Mouse (Mus musculus) testis, adult 2 months (tissue): ENCODE measurements at regions not wholly inside any gene's neighbourhood (a gene's known extent, or its start where the extent isn't known, plus 50 kb on each side); places are given as distances from the start of the nearest gene placed in this dataset.

Experiments used
- H3K27ac ChIP-seq: fragments of 200-500 bp; 2 replicates; pipeline ENCODE4 v1.5.1; 2012; ENCODE audit warnings: low read depth, low read length; ENCODE audit not compliant: control insufficient read depth, insufficient read depth
- H3K27me3 ChIP-seq: fragments of 200-500 bp; 2 replicates; pipeline ENCODE4 v1.6.1; 2012; ENCODE audit warnings: mild to moderate bottlenecking, low read length, moderate library complexity; ENCODE audit not compliant: control insufficient read depth, insufficient read depth
- H3K36me3 ChIP-seq: fragments of 200-500 bp; 2 replicates; pipeline ENCODE4 v1.6.1; 2012; ENCODE audit warnings: mild to moderate bottlenecking, low read length; ENCODE audit not compliant: control insufficient read depth, insufficient read depth
- H3K4me1 ChIP-seq: fragments of 200-500 bp; 2 replicates; pipeline ENCODE4 v1.6.1; 2012; ENCODE audit warnings: low read length; ENCODE audit not compliant: control insufficient read depth, insufficient read depth
- H3K4me3 ChIP-seq: fragments of 200-500 bp; 2 replicates; pipeline ENCODE4 v1.5.1; 2012; ENCODE audit warnings: low read depth, mild to moderate bottlenecking, low read length, moderate library complexity, mixed read lengths; ENCODE audit not compliant: control insufficient read depth
- CTCF ChIP-seq: fragments of 200-500 bp; IDR thresholded peaks from 2 replicates; pipeline ENCODE4 v1.5.1; 2012; ENCODE audit warnings: low read depth, mild to moderate bottlenecking, inconsistent platforms, low read length, moderate library complexity; ENCODE audit not compliant: control insufficient read depth, insufficient read depth, insufficient replicate concordance
- POLR2A ChIP-seq: fragments of 200-500 bp; IDR thresholded peaks from 2 replicates; pipeline ENCODE4 v1.6.1; 2012; ENCODE audit warnings: low read depth, mild to moderate bottlenecking, inconsistent platforms, low read length, moderate library complexity; ENCODE audit not compliant: control insufficient read depth

GRCm38 (mm10) chr7:113149966-113150470 lies 57.2 kb upstream of the Arntl start:
- H3K4me3 ChIP-seq: no peak overlapping the region
- no peak overlapping the region for H3K27ac ChIP-seq
- H3K27me3 ChIP-seq: no peaks in the 10 kb centered on the region
- TF ChIP-seq CTCF (no peak), POLR2A (no peak)
- no peaks in the 10 kb centered on the region for H3K36me3 ChIP-seq
- no peaks in the 10 kb centered on the region for H3K4me1 ChIP-seq

- no peaks in the 10 kb centered on the region for H3K36me3 ChIP-seq
- H3K27ac ChIP-seq: no peak overlapping the region
- H3K4me1 ChIP-seq: no peaks in the 10 kb centered on the region
- H3K27me3 ChIP-seq: no peaks in the 10 kb centered on the region
- no peak for TF ChIP-seq POLR2A
- TF ChIP-seq CTCF: no peak
- no peak overlapping the region for H3K4me3 ChIP-seq
Observed at GRCm38 (mm10) chr7:113150789-113151188, 56.5 kb upstream of the Arntl start.

DNA sequence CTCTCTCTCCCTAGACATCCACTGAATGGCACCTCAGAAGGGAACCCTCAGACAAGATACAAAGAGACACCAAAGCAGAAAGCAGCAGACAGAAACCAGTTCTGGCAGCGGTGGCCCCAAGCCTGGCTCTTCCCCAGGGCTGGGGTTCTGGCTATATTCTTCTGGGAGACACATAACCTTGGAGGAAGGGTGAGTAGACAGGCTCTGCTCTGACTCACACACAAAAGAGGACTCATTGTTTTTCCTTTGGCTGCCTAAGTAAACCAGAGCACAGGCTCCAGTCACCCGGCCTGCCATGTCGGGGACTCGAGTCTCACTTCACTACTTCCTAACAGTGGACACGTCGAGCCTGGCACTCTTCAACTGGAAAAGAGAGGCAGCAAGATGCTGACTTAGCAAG lies 55.8 kb upstream of the Arntl start:
- TF ChIP-seq CTCF (no peak), POLR2A (no peak)
- Histone ChIP-seq H3K27ac (no peak overlapping the region), H3K36me3 (no peaks in the 10 kb centered on the region), H3K27me3 (no peaks in the 10 kb centered on the region), H3K4me3 (no peak overlapping the region), H3K4me1 (no peaks in the 10 kb centered on the region)

DNA sequence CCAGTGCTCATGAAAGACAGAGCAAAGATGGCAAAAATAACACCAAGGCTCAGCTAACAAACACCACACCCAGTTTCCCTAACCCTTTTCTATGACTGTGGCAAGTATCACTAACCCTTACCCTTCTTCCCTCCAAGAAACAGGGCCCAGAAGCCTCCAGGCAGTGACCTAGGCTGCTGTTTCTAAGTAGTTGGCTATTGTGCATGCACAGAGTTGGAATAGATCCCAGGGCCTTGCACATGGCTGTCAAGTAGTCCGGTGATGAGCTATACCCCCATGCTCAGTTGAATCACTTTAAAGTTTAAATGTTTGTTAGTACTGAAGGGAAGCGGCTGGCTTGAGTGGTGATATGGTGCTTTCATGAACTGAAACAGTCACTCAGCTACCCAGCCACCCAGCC lies 53.9 kb upstream of the Arntl start:
- no peaks in the 10 kb centered on the region for H3K27me3 ChIP-seq
- no peak overlapping the region for H3K4me3 ChIP-seq
- H3K4me1 ChIP-seq: no peaks in the 10 kb centered on the region
- no peak for TF ChIP-seq CTCF
- TF ChIP-seq POLR2A: no peak
- H3K27ac ChIP-seq: no peak overlapping the region
- no peaks in the 10 kb centered on the region for H3K36me3 ChIP-seq

- no peak overlapping the region for H3K27ac ChIP-seq
- H3K4me3 ChIP-seq: no peak overlapping the region
- H3K4me1 ChIP-seq: no peaks in the 10 kb centered on the region
- H3K27me3 ChIP-seq: no peaks in the 10 kb centered on the region
- TF ChIP-seq POLR2A (no peak), CTCF (no peak)
- no peaks in the 10 kb centered on the region for H3K36me3 ChIP-seq
Observed at GRCm38 (mm10) chr7:113154066-113154465, 53.2 kb upstream of the Arntl start.

- H3K36me3 ChIP-seq: no peaks in the 10 kb centered on the region
- no peak overlapping the region for H3K27ac ChIP-seq
- no peaks in the 10 kb centered on the region for H3K27me3 ChIP-seq
- TF ChIP-seq POLR2A (no peak), CTCF (no peak)
- no peak overlapping the region for H3K4me3 ChIP-seq
- H3K4me1 ChIP-seq: no peaks in the 10 kb centered on the region
Observed at GRCm38 (mm10) chr7:113156366-113156765, 50.9 kb upstream of the Arntl start.

GRCm38 (mm10) chr7:113156861-113157747 lies 50.2 kb upstream of the Arntl start:
- Histone ChIP-seq H3K27me3 (no peaks in the 10 kb centered on the region), H3K36me3 (no peaks in the 10 kb centered on the region), H3K27ac (no peak overlapping the region), H3K4me1 (no peaks in the 10 kb centered on the region), H3K4me3 (no peak overlapping the region)
- no peak for TF ChIP-seq CTCF
- TF ChIP-seq POLR2A: no peak
